Mouse (Mus musculus) neural tube, embryonic 11.5 days (tissue): ENCODE measurements around the gene Krtap28-10. TPM values are rescaled to one million over a fixed set of nuclear protein-coding genes. Genes with fewer than 3 reads are reported as not detected.

Experiments used
- ATAC-seq: fragments of 200-750 bp; cut with Nextera tagmentation; 2 replicates; pipeline ENCODE4 v1.8.0; 2017; ENCODE audit warnings: moderate number of reproducible peaks, mild to moderate bottlenecking, moderate TSS enrichment, moderate library complexity; ENCODE audit not compliant: insufficient read depth, low FRiP score, low TSS enrichment
- DNase-seq: peaks from one replicate; pipeline ENCODE4 v3.0.0-alpha.2; 2015; ENCODE audit warnings: low spot score
- H3K27ac ChIP-seq: fragments of 300-500 bp; sonication (generic); 2 replicates; pipeline ENCODE4 v1.5.1; 2014; ENCODE audit warnings: low read depth, mild to moderate bottlenecking, low read length
- H3K27me3 ChIP-seq: fragments of 300-500 bp; sonication (generic); 2 replicates; pipeline ENCODE4 v1.6.1; 2014; ENCODE audit warnings: mild to moderate bottlenecking, low read length, mixed read lengths; ENCODE audit not compliant: control insufficient read depth, insufficient read depth
- H3K36me3 ChIP-seq: fragments of 300-500 bp; sonication (generic); 2 replicates; pipeline ENCODE4 v1.6.1; 2014; ENCODE audit warnings: mild to moderate bottlenecking, low read length, moderate library complexity, mixed read lengths; ENCODE audit not compliant: control insufficient read depth, insufficient read depth
- H3K4me1 ChIP-seq: fragments of 300-500 bp; sonication (generic); 2 replicates; pipeline ENCODE4 v1.6.1; 2014; ENCODE audit warnings: low read length, mixed read lengths; ENCODE audit not compliant: control insufficient read depth, insufficient read depth
- H3K4me2 ChIP-seq: fragments of 300-500 bp; sonication (generic); 2 replicates; pipeline ENCODE4 v1.6.1; 2014; ENCODE audit warnings: low read depth, mild to moderate bottlenecking, moderate library complexity
- H3K4me3 ChIP-seq: fragments of 300-500 bp; sonication (generic); 2 replicates; pipeline ENCODE4 v1.5.1; 2014; ENCODE audit warnings: low read depth, low read length
- H3K9ac ChIP-seq: fragments of 300-500 bp; sonication (generic); 2 replicates; pipeline ENCODE4 v1.6.1; 2014; ENCODE audit warnings: mild to moderate bottlenecking, low read length
- H3K9me3 ChIP-seq: fragments of 300-500 bp; sonication (generic); 2 replicates; pipeline ENCODE4 v1.6.1; 2016; ENCODE audit warnings: low read length; ENCODE audit not compliant: control insufficient read depth
- WGBS: fragments of 180-500 bp; shearing (Covaris S2); extraction: QIAGEN DNeasy Blood & Tissue Kit; methylation state at CpG from one replicate; pipeline ENCODE4 v1.1.7; 2014; 5-methylcytosine and 5-hydroxymethylcytosine counted together
- polyA plus RNA-seq: library from polyadenylated mRNA; unstranded; fragments of >200 nt; fragmentation: Nextera tagmentation; extraction: Ambion mirVana; gene quantifications from 2 replicates; pipeline ENCODE4 v1.2.1, GENCODE M21; 2014

Krtap28-10 gene
- polyA plus RNA-seq, 1 experiment from 2014 or later: not detected

DNA sequence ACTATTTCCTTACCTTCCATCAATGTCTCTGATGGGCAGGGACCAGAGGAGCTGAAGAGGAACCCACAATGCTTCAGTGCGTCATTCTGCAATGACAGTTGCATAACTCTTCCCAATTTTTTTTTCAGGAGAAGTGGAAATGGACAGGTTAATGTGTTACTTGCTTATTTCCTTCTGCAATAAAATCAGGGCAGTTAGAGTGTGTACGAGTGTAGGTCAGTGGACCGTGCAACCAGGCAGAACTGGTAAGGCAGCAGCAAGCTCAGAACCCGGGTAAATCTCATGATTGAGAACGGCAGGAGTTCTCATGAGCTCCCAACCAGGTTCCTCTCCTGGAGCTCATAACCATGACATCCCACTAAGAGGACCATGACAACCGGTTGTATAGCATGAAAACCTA is 50.2 kb downstream of the Krtap28-10 start:
- 94% methylated on average over 6 of the region's 6 CpGs for WGBS
- no peaks in the 10 kb centered on the region for H3K36me3 ChIP-seq
- ATAC-seq: no peak
- H3K27me3 ChIP-seq: no peaks in the 10 kb centered on the region
- no peak for DNase-seq
- H3K4me1 ChIP-seq: no peaks in the 10 kb centered on the region
- no peak overlapping the region for H3K9ac ChIP-seq
- H3K4me3 ChIP-seq: no peak overlapping the region
- no peak overlapping the region for H3K27ac ChIP-seq
- no peak overlapping the region for H3K4me2 ChIP-seq
- no peaks in the 10 kb centered on the region for H3K9me3 ChIP-seq

DNA sequence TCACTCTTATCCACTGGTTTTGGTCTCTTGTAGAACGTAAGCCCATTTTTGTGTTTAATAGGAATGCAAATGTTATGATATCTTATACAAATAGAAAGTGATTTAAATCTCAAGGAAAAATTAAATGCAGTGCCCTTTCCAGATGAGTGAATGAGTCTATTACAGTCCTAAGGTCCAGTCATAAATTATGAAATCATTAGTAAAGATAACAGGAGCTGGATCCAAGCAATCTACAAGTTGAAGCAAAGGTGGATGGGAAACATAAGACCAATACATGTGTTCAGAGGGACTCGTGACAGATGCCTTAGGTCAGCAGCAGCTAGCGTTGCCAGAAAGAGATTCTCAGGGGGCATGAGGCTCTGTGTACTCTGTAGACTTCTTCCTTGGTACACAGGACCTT is 50.7 kb downstream of the Krtap28-10 start:
- ATAC-seq (no peak), DNase-seq (no peak)
- Histone ChIP-seq H3K4me2 (no peak overlapping the region), H3K27ac (no peak overlapping the region), H3K9me3 (no peaks in the 10 kb centered on the region), H3K4me3 (no peak overlapping the region), H3K27me3 (no peaks in the 10 kb centered on the region), H3K9ac (no peak overlapping the region), H3K36me3 (no peaks in the 10 kb centered on the region), H3K4me1 (no peaks in the 10 kb centered on the region)
- WGBS: 81% methylated on average over 3 of the region's 3 CpGs

Other genes with a start within 250 kb of the Krtap28-10 start
- 55.0 and 58.4 TPM in 2 replicates for gene Agfg1, start 203.0 kb downstream of the Krtap28-10 start, polyA plus RNA-seq
- not detected in 2 replicates for gene A030005L19Rik, start 129.2 kb downstream of the Krtap28-10 start, polyA plus RNA-seq
- gene A030014E15Rik, start 117.6 kb downstream of the Krtap28-10 start, polyA plus RNA-seq: not detected in 2 replicates
- not detected in 2 replicates for gene Gm6217, start 111.1 kb downstream of the Krtap28-10 start, polyA plus RNA-seq
- gene A030003K21Rik, start 99.1 kb downstream of the Krtap28-10 start, polyA plus RNA-seq: not detected in 2 replicates
- not detected in 2 replicates for gene Gm7544, start 86.5 kb downstream of the Krtap28-10 start, polyA plus RNA-seq
- not detected in 2 replicates for gene Gm47955, start 82.2 kb downstream of the Krtap28-10 start, polyA plus RNA-seq
- not detected in 2 replicates for gene Gm47959, start 41.9 kb downstream of the Krtap28-10 start, polyA plus RNA-seq
- gene Slc19a3, start 4.0 kb downstream of the Krtap28-10 start, polyA plus RNA-seq: 0.41 and 0.72 TPM in 2 replicates
- not detected in 2 replicates for gene Gm47969, start 2.5 kb upstream of the Krtap28-10 start, polyA plus RNA-seq
- not detected in 2 replicates for gene A030005K14Rik, start 16.9 kb upstream of the Krtap28-10 start, polyA plus RNA-seq
- gene Krtap28-13, start 18.4 kb upstream of the Krtap28-10 start, polyA plus RNA-seq: not detected in 2 replicates
- not detected in 2 replicates for gene Ccl20, start 74.3 kb upstream of the Krtap28-10 start, polyA plus RNA-seq
- gene Daw1, start 117.3 kb upstream of the Krtap28-10 start, polyA plus RNA-seq: not detected in 2 replicates